Mouse (Mus musculus): ENCODE results near the gene Casc1. TPM values are rescaled to one million over a fixed set of nuclear protein-coding genes. Genes with fewer than 3 reads are reported as not detected.

Gene Casc1
- total and polyA plus RNA-seq, 3 experiments = 0.15 to 0.22 TPM; not detected in 1

DNA sequence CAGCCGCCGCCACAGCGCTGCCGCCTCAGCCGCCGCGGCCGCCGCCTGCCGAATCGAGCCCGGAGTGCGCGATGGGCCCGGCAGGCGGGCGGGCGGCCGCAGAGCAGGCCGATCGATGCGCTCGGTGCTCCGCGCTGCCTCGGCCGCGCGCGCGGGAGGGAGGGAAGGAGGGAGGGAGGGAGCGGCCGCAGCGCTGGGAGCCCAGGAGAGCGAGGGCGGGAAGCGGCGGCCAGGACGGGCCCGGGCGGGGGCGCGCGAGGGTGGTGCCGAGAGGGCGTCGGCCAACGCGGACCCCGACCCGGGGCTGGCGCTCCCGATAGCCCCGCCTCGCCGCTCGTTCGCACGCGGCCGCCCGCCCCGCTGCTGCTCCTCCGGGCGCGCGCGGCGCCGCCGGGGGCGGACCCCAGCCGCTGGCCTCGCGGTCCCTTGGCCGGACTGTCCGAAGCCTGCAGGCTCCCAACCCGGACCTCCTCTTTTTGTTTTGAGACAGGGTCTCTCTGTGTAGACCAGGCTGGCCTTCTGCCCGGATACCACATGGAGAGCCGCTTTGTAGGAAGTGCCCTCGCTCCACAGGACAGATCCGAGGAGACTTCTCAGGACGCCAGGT is 39.5 kb upstream of the Casc1 start, which contains the start of gene Kras:
Gene Kras, minus strand, starts transcription at position 55 of the 607 bp plus-strand sequence.
- H3K79me2 ChIP-seq (ENCODE audit: control insufficient read depth, insufficient read depth, low read length, poor library complexity) = peaks cover 26% of the 10 kb centered on the region
- H3K27ac ChIP-seq (ENCODE audit: control insufficient read depth, low read depth, low read length) = peak within 1 kb of the TSS; percentile 38
- H3K27me3 ChIP-seq (ENCODE audit: control insufficient read depth in 1 of 2, insufficient read depth in 2 of 2, low read length in 2 of 2) = no peaks in the 10 kb centered on the region
- TF ChIP-seq MAX (IDR thresholded peaks at IDR 0.05; ENCODE audit: low read length) (0 out of 2 replicates have a peak, but pooled peaks have one; percentile 27), EP300 (IDR thresholded peaks at IDR 0.05; ENCODE audit: low read depth in 1 of 2, low read length in 2 of 2) (peak in 1 of 2 experiments; percentile 27; a peak in 1 of 4 replicates), SIN3A (IDR thresholded peaks at IDR 0.05; ENCODE audit: low read length) (no peak; the same call in 1 of the 2 replicates), MAZ (IDR thresholded peaks at IDR 0.05; ENCODE audit: low read depth, low read length) (peak; percentile 99), HCFC1 (IDR thresholded peaks at IDR 0.05; ENCODE audit: low read depth, low read length) (peak; percentile 70), CHD1 (IDR thresholded peaks at IDR 0.05; ENCODE audit: low read depth, low read length) (no peak), ETS1 (IDR thresholded peaks at IDR 0.05; ENCODE audit: low read depth, low read length) (0 out of 2 replicates have a peak, but pooled peaks have one; percentile 28), POLR2A (IDR thresholded peaks at IDR 0.05; ENCODE audit: control insufficient read depth in 1 of 2, insufficient read depth in 1 of 2, low read depth in 1 of 2, low read length in 2 of 2, poor library complexity in 1 of 2) (peak; percentile 54 to 70), ZMIZ1 (IDR thresholded peaks at IDR 0.05; ENCODE audit: low read depth, low read length) (0 out of 2 replicates have a peak, but pooled peaks have one; percentile 15), ELF1 (IDR thresholded peaks at IDR 0.05; ENCODE audit: low read depth, low read length) (0 out of 2 replicates have a peak, but pooled peaks have one; percentile 11), CTCF (IDR thresholded peaks at IDR 0.05 in 2 of 3, conservative IDR thresholded peaks at IDR 0.05 in 1 of 3; ENCODE audit: control insufficient read depth in 1 of 3, insufficient read depth in 1 of 3, low read depth in 2 of 3, low read length in 3 of 3, poor library complexity in 1 of 3, severe bottlenecking in 1 of 3) (no peak), NELFE (IDR thresholded peaks at IDR 0.05; ENCODE audit: low read depth, low read length) (peak; percentile 60)
- H3K36me3 ChIP-seq (ENCODE audit: control insufficient read depth in 1 of 2, insufficient read depth in 2 of 2, low read length in 2 of 2) = peaks cover 4 to 15% of the 10 kb centered on the region in 2 experiments; a peak in 3 of 4 replicates
- H3K4me3 ChIP-seq (ENCODE audit: control insufficient read depth in 1 of 2, insufficient read depth in 1 of 2, low read depth in 2 of 2, low read length in 2 of 2) = peak within 1 kb of the TSS; percentile 76 to 99
- H3K9me3 ChIP-seq (replicated peaks; ENCODE audit: insufficient read depth, low read length) = no peaks in the 10 kb centered on the region
- peak; percentile 93 for DNase-seq (ENCODE audit: low read depth, low spot score)
- peak within 1 kb of the TSS; percentile 94 for H3K9ac ChIP-seq (ENCODE audit: control insufficient read depth, low read depth, low read length, poor library complexity, severe bottlenecking)
- peaks cover 9 to 12% of the 10 kb centered on the region in 2 experiments for H3K4me1 ChIP-seq (ENCODE audit: control insufficient read depth in 1 of 2, insufficient read depth in 2 of 2, low read length in 2 of 2)

DNA sequence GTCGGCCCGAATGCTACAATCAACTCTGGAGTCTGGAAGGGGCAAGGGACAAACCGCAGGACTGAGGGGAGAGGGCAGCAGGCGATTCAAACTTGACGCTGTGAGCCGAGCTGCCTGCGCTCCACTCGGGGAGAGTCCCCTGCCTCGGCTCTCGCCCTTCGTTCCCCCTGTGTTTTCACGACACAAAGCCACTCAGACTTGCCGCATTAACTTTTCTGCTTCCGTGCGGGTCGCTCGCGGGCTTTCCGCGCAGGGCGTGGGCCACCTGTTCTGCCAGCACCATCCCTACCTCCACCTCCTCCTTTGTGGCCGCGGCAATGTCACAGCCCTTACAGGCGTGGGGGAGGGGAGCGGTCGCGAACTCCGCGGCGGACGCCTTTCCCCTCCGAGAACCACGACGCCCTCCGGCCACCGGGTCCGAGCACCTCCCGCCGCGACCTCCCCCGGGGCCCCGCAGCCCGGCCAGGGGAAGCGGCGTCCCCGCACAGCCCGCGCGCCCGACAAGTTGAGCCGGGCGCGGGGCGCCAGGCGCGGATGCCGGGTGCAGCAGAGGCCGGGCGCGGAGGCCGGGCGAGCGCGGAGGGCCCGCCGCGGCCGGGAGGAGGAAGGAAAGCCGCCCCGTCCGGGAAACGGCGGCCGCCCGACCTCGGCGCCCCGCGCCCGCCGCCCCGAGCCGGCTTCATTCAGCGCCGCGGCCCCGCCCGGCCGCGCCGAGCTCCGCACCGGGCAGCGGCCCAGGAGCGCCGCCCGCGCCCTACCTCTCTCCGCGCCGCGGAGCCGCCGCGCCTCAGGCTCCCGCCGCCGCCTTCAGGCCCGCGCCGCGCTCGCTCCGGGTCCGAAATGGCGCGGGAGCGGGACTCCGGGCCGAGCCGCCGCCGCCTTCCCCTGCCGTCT is 38.7 kb upstream of the Casc1 start:
- TF ChIP-seq JUND (IDR thresholded peaks at IDR 0.05; ENCODE audit: low read depth, low read length) = no peak
- no peak for TF ChIP-seq HCFC1 (IDR thresholded peaks at IDR 0.05; ENCODE audit: low read depth, low read length)
- TF ChIP-seq GATA1 (IDR thresholded peaks at IDR 0.05; ENCODE audit: low read depth, low read length) = no peak
- TF ChIP-seq MEF2A (IDR thresholded peaks at IDR 0.05; ENCODE audit: extremely low read depth, insufficient replicate concordance, low read depth, low read length, poor library complexity, severe bottlenecking) = no peak
- no peak for TF ChIP-seq KAT2A (conservative IDR thresholded peaks at IDR 0.05; ENCODE audit: low read depth, low read length)
- no peak for TF ChIP-seq E2F4 (IDR thresholded peaks at IDR 0.05; ENCODE audit: borderline replicate concordance, low read depth, low read length)
- TF ChIP-seq MYC (IDR thresholded peaks at IDR 0.05; ENCODE audit: low read depth, low read length) = no peak
- TF ChIP-seq RAD21 (IDR thresholded peaks at IDR 0.05; ENCODE audit: low read depth, low read length) = no peak
- no peak for TF ChIP-seq ETS1 (IDR thresholded peaks at IDR 0.05; ENCODE audit: low read depth, low read length)
- TF ChIP-seq MXI1 (IDR thresholded peaks at IDR 0.05; ENCODE audit: low read depth, low read length) = peak; percentile 4; the same call in 1 of the 2 replicates
- TF ChIP-seq MYB (IDR thresholded peaks at IDR 0.05; ENCODE audit: low read depth, low read length) = no peak
- TF ChIP-seq UBTF (IDR thresholded peaks at IDR 0.05; ENCODE audit: borderline replicate concordance, insufficient read depth, low read depth, low read length) = 0 out of 2 replicates have a peak, but pooled peaks have one; percentile 56
- TF ChIP-seq ZKSCAN1 (IDR thresholded peaks at IDR 0.05; ENCODE audit: low read depth, low read length) = no peak
- no peak for TF ChIP-seq ZC3H11A (IDR thresholded peaks at IDR 0.05; ENCODE audit: low read depth, low read length)
- Histone ChIP-seq H3K4me3 (ENCODE audit: control insufficient read depth in 1 of 2, insufficient read depth in 1 of 2, low read depth in 2 of 2, low read length in 2 of 2) (peak overlapping the region; percentile 76 to 99), H3K79me2 (ENCODE audit: control insufficient read depth, insufficient read depth, low read length, poor library complexity) (peaks cover 26% of the 10 kb centered on the region), H3K36me3 (ENCODE audit: control insufficient read depth in 1 of 2, insufficient read depth in 2 of 2, low read length in 2 of 2) (peaks cover 4 to 15% of the 10 kb centered on the region in 2 experiments; a peak in 3 of 4 replicates), H3K27ac (ENCODE audit: control insufficient read depth, low read depth, low read length) (no peak overlapping the region), H3K4me1 (ENCODE audit: control insufficient read depth in 1 of 2, insufficient read depth in 2 of 2, low read length in 2 of 2) (peaks cover 9 to 12% of the 10 kb centered on the region in 2 experiments), H3K9ac (ENCODE audit: control insufficient read depth, low read depth, low read length, poor library complexity, severe bottlenecking) (peak overlapping the region; percentile 94), H3K27me3 (ENCODE audit: control insufficient read depth in 1 of 2, insufficient read depth in 2 of 2, low read length in 2 of 2) (no peaks in the 10 kb centered on the region), H3K9me3 (replicated peaks; ENCODE audit: insufficient read depth, low read length) (no peaks in the 10 kb centered on the region)
- peak; percentile 63 for DNase-seq (ENCODE audit: low read depth, low spot score)
